Mouse (Mus musculus) forebrain, postnatal 0 days (tissue): ENCODE results near the gene Baiap2l1. TPM values are rescaled to one million over a fixed set of nuclear protein-coding genes. Genes with fewer than 3 reads are reported as not detected.
A peak's percentile ranks its signal among the peaks of the same experiment; 100 is the strongest.

ENCODE experiments used
- ATAC-seq: fragments of 200-750 bp; cut with Nextera tagmentation; 2 replicates; pipeline ENCODE4 v1.8.0; 2017; ENCODE audit warnings: mild to moderate bottlenecking, moderate library complexity
- DNase-seq: peaks from one replicate; pipeline ENCODE4 v3.0.0-alpha.2; 2015
- H3K27ac ChIP-seq: fragments of 300-500 bp; sonication (generic); 2 replicates; pipeline ENCODE4 v1.5.1; 2014; ENCODE audit warnings: low read depth, mild to moderate bottlenecking, antibody characterized with exemption, low read length, moderate library complexity, mixed read lengths
- H3K27me3 ChIP-seq: fragments of 300-500 bp; sonication (generic); 2 replicates; pipeline ENCODE4 v1.6.1; 2014; ENCODE audit warnings: mild to moderate bottlenecking, low read length, mixed read lengths; ENCODE audit not compliant: insufficient read depth
- H3K36me3 ChIP-seq: fragments of 300-500 bp; sonication (generic); 2 replicates; pipeline ENCODE4 v1.6.1; 2014; ENCODE audit warnings: mild to moderate bottlenecking, moderate library complexity; ENCODE audit not compliant: insufficient read depth
- H3K4me1 ChIP-seq: fragments of 300-500 bp; sonication (generic); 2 replicates; pipeline ENCODE4 v1.6.1; 2014; ENCODE audit warnings: antibody characterized with exemption; ENCODE audit not compliant: insufficient read depth
- H3K4me2 ChIP-seq: fragments of 300-500 bp; sonication (generic); 2 replicates; pipeline ENCODE4 v1.6.1; 2014; ENCODE audit warnings: low read depth, mild to moderate bottlenecking, moderate library complexity
- H3K4me3 ChIP-seq: fragments of 300-500 bp; sonication (generic); 2 replicates; pipeline ENCODE4 v1.5.1; 2014; ENCODE audit warnings: low read depth, low read length, mixed read lengths
- H3K9ac ChIP-seq: fragments of 300-500 bp; sonication (generic); 2 replicates; pipeline ENCODE4 v1.6.1; 2014; ENCODE audit warnings: mild to moderate bottlenecking
- H3K9me3 ChIP-seq: fragments of 300-500 bp; sonication (generic); 2 replicates; pipeline ENCODE4 v1.6.1; 2016; ENCODE audit warnings: low read length
- CTCF ChIP-seq: sonication (generic); IDR thresholded peaks from 2 replicates; pipeline ENCODE4 v1.5.1; 2016; ENCODE audit warnings: antibody characterized with exemption, control low read depth, low read depth
- WGBS: fragments of 180-500 bp; shearing (Covaris S2); extraction: QIAGEN DNeasy Blood & Tissue Kit; methylation state at CpG from one replicate; pipeline ENCODE4 v1.1.7; 2014; 5-methylcytosine and 5-hydroxymethylcytosine counted together
- polyA plus RNA-seq: library from polyadenylated mRNA; unstranded; fragments of >200 nt; fragmentation: Nextera tagmentation; extraction: Ambion mirVana; gene quantifications from 2 replicates; pipeline ENCODE4 v1.2.1, GENCODE M21; 2015
- total RNA-seq: library from RNA; depleted of rRNA; stranded (reverse); fragments of >200 nt; gene quantifications from 2 replicates; pipeline ENCODE4 v1.2.3, GENCODE M21; 2014

Baiap2l1 gene
- total and polyA plus RNA-seq, 2 experiments from 2014 or later = 0.10 to 0.93 TPM

- TF ChIP-seq CTCF = no peak
- no peak overlapping the region for H3K4me3 ChIP-seq
Measured at GRCm38 (mm10) chr5:144258687-144259086, 99.2 kb downstream of the Baiap2l1 start.

DNA sequence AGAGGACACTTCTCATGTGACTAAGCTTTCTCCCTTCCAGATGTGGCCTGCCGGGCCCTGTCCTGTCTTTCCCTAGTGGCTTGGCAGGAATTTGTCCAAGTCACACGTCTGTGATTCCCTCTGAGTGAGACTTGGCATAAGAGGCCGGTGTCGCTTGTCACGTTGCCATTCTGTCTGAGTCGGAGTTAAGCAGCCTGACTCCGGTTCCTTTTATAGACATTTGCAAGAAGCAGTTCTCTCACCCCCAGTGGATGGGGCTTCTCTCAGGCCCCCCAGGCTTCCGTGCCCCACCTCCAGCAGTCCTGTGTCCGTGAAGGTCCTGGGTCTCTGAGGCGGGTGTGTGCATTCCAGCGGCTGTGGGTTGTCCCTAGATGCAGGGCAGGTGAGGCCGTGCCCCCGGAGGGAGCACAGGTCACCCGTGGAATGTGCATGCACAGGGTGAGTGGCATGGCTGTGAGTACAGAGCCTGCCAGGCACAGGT lies 99.7 kb downstream of the Baiap2l1 start:
- no peaks in the 10 kb centered on the region for H3K27me3 ChIP-seq
- 25% methylated on average over 14 of the region's 14 CpGs for WGBS
- ATAC-seq (no peak), DNase-seq (peak; percentile 52)
- peak overlapping the region; percentile 39 for H3K9ac ChIP-seq
- H3K4me2 ChIP-seq = peak overlapping the region; percentile 73
- H3K4me1 ChIP-seq = peaks cover 36% of the 10 kb centered on the region
- no peaks in the 10 kb centered on the region for H3K36me3 ChIP-seq
- H3K27ac ChIP-seq = peak overlapping the region; percentile 40; the same call in 1 of the 2 replicates
- H3K4me3 ChIP-seq = peak overlapping the region; percentile 16
- H3K9me3 ChIP-seq = no peaks in the 10 kb centered on the region
- TF ChIP-seq CTCF = no peak; the same call in 1 of the 2 replicates

More at GRCm38 (mm10) chr5:144258687-144259086, 99.2 kb downstream of the Baiap2l1 start:
- Histone ChIP-seq H3K4me2 (peak overlapping the region; percentile 73), H3K27ac (no peak overlapping the region), H3K9ac (peak overlapping the region; percentile 39), H3K36me3 (no peaks in the 10 kb centered on the region), H3K9me3 (no peaks in the 10 kb centered on the region), H3K4me1 (peaks cover 36% of the 10 kb centered on the region), H3K27me3 (no peaks in the 10 kb centered on the region)
- DNase-seq (no peak), ATAC-seq (no peak)
- WGBS = 24% methylated on average over 2 of the region's 2 CpGs

DNA sequence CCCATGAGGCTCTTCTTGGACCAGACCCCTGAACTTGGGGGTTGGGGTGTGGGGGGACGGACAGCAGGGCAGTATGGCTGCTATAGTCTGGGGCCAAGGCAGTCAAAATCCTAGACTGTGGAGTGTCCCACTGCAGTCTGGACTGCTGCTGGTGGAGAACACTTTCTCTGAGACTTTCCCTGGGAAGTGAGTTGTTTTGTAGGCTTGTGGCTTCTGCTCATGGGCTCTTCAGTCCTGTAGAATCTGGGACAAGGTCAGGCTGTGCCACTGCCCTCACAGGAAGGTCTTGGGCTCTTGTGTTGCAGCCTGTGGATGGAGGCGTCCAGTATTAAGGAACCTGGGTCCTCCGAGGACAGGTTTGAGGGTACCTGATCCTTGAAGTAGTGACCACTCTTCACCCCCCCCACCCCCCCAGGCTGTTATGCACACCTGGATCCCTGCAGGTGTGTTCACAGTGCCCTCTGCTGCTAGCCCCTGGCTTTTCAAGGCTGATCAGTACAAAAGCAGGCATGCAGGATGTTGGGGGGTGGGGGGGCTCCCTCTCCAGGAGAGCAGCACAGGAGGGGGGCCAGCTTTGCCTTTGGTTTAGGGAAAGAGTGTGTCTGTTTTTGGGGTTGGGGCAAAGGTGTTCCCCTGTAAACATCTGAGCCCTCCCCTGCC lies 100.3 kb downstream of the Baiap2l1 start:
- Histone ChIP-seq H3K4me1 (peaks cover 36% of the 10 kb centered on the region), H3K27me3 (no peaks in the 10 kb centered on the region), H3K9ac (peak overlapping the region; percentile 93), H3K4me3 (peak overlapping the region; percentile 84), H3K4me2 (peak overlapping the region; percentile 73), H3K27ac (no peak overlapping the region), H3K36me3 (no peaks in the 10 kb centered on the region), H3K9me3 (no peaks in the 10 kb centered on the region)
- WGBS = 79% methylated on average over 3 of the region's 3 CpGs
- DNase-seq (no peak), ATAC-seq (no peak)
- peak; percentile 31 for TF ChIP-seq CTCF

DNA sequence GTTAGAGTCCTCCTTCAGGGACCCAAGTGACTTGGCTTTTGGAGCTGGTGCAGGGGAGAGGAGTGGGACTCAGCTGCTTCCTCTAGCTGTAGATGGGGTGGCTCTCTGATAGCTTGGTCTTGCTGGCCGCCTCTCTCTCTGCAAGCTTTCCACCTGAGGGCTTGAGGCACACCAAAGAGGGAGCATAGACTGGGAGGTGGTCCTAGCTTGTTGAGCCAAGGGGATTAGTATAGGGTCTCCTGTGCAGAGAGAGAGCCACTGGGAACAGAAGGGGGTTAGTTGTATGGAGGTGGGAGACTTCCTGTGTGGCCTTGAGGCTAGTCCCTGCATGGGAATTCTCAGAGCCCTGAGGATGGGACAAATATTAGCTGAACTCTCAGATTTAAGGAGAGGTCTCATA lies 101.0 kb downstream of the Baiap2l1 start:
- no peaks in the 10 kb centered on the region for H3K27me3 ChIP-seq
- no peak for TF ChIP-seq CTCF
- no peaks in the 10 kb centered on the region for H3K36me3 ChIP-seq
- peaks cover 36% of the 10 kb centered on the region for H3K4me1 ChIP-seq
- WGBS = 50% methylated on average over 1 of the region's 1 CpGs
- H3K27ac ChIP-seq = peak overlapping the region; percentile 89; the same call in 1 of the 2 replicates
- H3K9me3 ChIP-seq = no peaks in the 10 kb centered on the region
- DNase-seq (no peak), ATAC-seq (no peak)
- H3K4me3 ChIP-seq = peak overlapping the region; percentile 84
- peak overlapping the region; percentile 73 for H3K4me2 ChIP-seq
- peak overlapping the region; percentile 93 for H3K9ac ChIP-seq

GRCm38 (mm10) chr5:144256541-144256870 lies 101.4 kb downstream of the Baiap2l1 start:
- ATAC-seq (no peak), DNase-seq (no peak)
- Histone ChIP-seq H3K27ac (peak overlapping the region; percentile 89), H3K9ac (peak overlapping the region; percentile 93), H3K36me3 (no peaks in the 10 kb centered on the region), H3K4me3 (peak overlapping the region; percentile 84), H3K4me1 (peaks cover 36% of the 10 kb centered on the region), H3K27me3 (no peaks in the 10 kb centered on the region), H3K4me2 (peak overlapping the region; percentile 73), H3K9me3 (no peaks in the 10 kb centered on the region)
- WGBS = 8% methylated on average over 7 of the region's 7 CpGs
- TF ChIP-seq CTCF = no peak

- Histone ChIP-seq H3K9me3 (no peaks in the 10 kb centered on the region), H3K27me3 (no peaks in the 10 kb centered on the region), H3K4me3 (peak overlapping the region; percentile 84), H3K9ac (peak overlapping the region; percentile 93), H3K4me1 (peaks cover 36% of the 10 kb centered on the region), H3K4me2 (peak overlapping the region; percentile 73), H3K27ac (peak overlapping the region; percentile 89), H3K36me3 (no peaks in the 10 kb centered on the region)
- peak; percentile 74 for ATAC-seq
- no peak for TF ChIP-seq CTCF
- WGBS = under 1% methylated on average over 37 of the region's 40 CpGs
- DNase-seq = peak; percentile 65
Measured at GRCm38 (mm10) chr5:144255632-144256540, 102.0 kb downstream of the Baiap2l1 start.
